Mouse (Mus musculus): ENCODE measurements around the gene Zcchc14. TPM values are rescaled to one million over a fixed set of nuclear protein-coding genes. Genes with fewer than 3 reads are reported as not detected.

Zcchc14 gene
- polyA plus RNA-seq, 1 experiment from 2014 or later: 16.4 TPM

GRCm38 (mm10) chr8:121593983-121594382 is 58.7 kb downstream of the Zcchc14 start:
- Histone ChIP-seq H3K27me3 (ENCODE audit: insufficient read depth, low read length) (no peaks in the 10 kb centered on the region), H3K4me2 (replicated peaks; ENCODE audit: low read depth, low read length) (no peak overlapping the region), H3K4me1 (ENCODE audit: insufficient read depth, low read length) (peaks cover 15% of the 10 kb centered on the region), H3K36me3 (ENCODE audit: insufficient read depth, low read length) (peaks cover 31% of the 10 kb centered on the region), H3K4me3 (ENCODE audit: low read length) (no peak overlapping the region), H3K27ac (ENCODE audit: low read length) (no peak overlapping the region), H3K9ac (replicated peaks; ENCODE audit: low read length) (no peak overlapping the region), H3K9me3 (ENCODE audit: low read length) (no peaks in the 10 kb centered on the region)
- 77% methylated on average over 9 of the region's 9 CpGs for WGBS
- ATAC-seq (ENCODE audit: low FRiP score, low TSS enrichment): no peak

- 89% methylated on average over 5 of the region's 5 CpGs for WGBS
- Histone ChIP-seq H3K9ac (replicated peaks; ENCODE audit: low read length) (no peak overlapping the region), H3K27ac (ENCODE audit: low read length) (no peak overlapping the region), H3K4me3 (ENCODE audit: low read length) (no peak overlapping the region), H3K4me1 (ENCODE audit: insufficient read depth, low read length) (peaks cover 15% of the 10 kb centered on the region), H3K4me2 (replicated peaks; ENCODE audit: low read depth, low read length) (no peak overlapping the region), H3K9me3 (ENCODE audit: low read length) (no peaks in the 10 kb centered on the region), H3K36me3 (ENCODE audit: insufficient read depth, low read length) (peaks cover 31% of the 10 kb centered on the region), H3K27me3 (ENCODE audit: insufficient read depth, low read length) (no peaks in the 10 kb centered on the region)
- no peak for ATAC-seq (ENCODE audit: low FRiP score, low TSS enrichment)
These were observed 59.4 kb downstream of the Zcchc14 start for GRCm38 (mm10) chr8:121593293-121593692.

- Histone ChIP-seq H3K4me1 (ENCODE audit: insufficient read depth, low read length) (peaks cover 15% of the 10 kb centered on the region), H3K4me3 (ENCODE audit: low read length) (peak overlapping the region; percentile 86), H3K36me3 (ENCODE audit: insufficient read depth, low read length) (peaks cover 17% of the 10 kb centered on the region), H3K27ac (ENCODE audit: low read length) (peak overlapping the region; percentile 32; the same call in 1 of the 2 replicates), H3K9me3 (ENCODE audit: low read length) (no peaks in the 10 kb centered on the region), H3K4me2 (replicated peaks; ENCODE audit: low read depth, low read length) (peak overlapping the region; percentile 71), H3K27me3 (ENCODE audit: insufficient read depth, low read length) (no peaks in the 10 kb centered on the region), H3K9ac (replicated peaks; ENCODE audit: low read length) (peak overlapping the region; percentile 85)
- ATAC-seq (ENCODE audit: low FRiP score, low TSS enrichment): peak; percentile 33; the same call in 1 of the 2 replicates
- 12% methylated on average over 20 of the region's 20 CpGs for WGBS
These were observed 61.3 kb downstream of the Zcchc14 start for GRCm38 (mm10) chr8:121591178-121592066.

- H3K27me3 ChIP-seq (ENCODE audit: insufficient read depth, low read length): no peaks in the 10 kb centered on the region
- H3K4me3 ChIP-seq (ENCODE audit: low read length): peak within 1 kb of the TSS; percentile 86
- H3K9ac ChIP-seq (replicated peaks; ENCODE audit: low read length): peak within 1 kb of the TSS; percentile 85
- H3K36me3 ChIP-seq (ENCODE audit: insufficient read depth, low read length): peaks cover 11% of the 10 kb centered on the region
- H3K4me2 ChIP-seq (replicated peaks; ENCODE audit: low read depth, low read length): peak within 1 kb of the TSS; percentile 71
- peaks cover 21% of the 10 kb centered on the region for H3K4me1 ChIP-seq (ENCODE audit: insufficient read depth, low read length)
- no peaks in the 10 kb centered on the region for H3K9me3 ChIP-seq (ENCODE audit: low read length)
- peak; percentile 86 for ATAC-seq (ENCODE audit: low FRiP score, low TSS enrichment)
- peak within 1 kb of the TSS; percentile 47; the same call in 1 of the 2 replicates for H3K27ac ChIP-seq (ENCODE audit: low read length)
- WGBS: under 1% methylated on average over 94 of the region's 94 CpGs
These were observed 62.2 kb downstream of the Zcchc14 start, which contains the start of gene Map1lc3b for GRCm38 (mm10) chr8:121590203-121591177. Gene Map1lc3b (plus strand): TSS chr8:121590361.

DNA sequence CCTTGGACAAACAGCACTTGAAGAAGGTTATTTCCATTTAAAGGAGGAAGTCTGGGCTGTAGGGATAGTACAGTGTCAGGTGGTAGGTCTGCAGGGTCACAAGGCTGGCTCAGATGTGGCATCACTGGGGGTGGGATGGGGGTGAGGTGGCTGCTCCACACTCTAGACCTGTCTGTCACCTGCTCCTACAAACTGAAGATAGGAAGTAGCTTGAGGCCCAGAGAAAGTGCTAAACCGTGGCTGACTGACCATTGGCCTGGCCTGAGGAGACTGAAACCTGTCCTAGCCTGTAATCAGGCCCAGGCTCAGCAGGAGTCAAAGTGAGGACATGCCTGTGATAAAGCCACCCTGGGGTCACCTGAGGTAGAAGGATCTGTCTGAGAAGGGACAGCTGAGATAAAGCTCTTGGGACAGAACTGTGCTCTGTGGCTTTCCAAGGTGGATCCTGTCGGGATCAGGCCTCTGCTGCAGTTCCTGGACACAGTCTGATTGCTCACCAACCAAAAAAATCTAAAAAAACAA is 63.4 kb downstream of the Zcchc14 start:
- ATAC-seq (ENCODE audit: low FRiP score, low TSS enrichment): no peak
- peak overlapping the region; percentile 71; the same call in 1 of the 2 replicates for H3K4me2 ChIP-seq (replicated peaks; ENCODE audit: low read depth, low read length)
- 42% methylated on average over 2 of the region's 2 CpGs for WGBS
- H3K4me1 ChIP-seq (ENCODE audit: insufficient read depth, low read length): peaks cover 26% of the 10 kb centered on the region
- H3K9ac ChIP-seq (replicated peaks; ENCODE audit: low read length): no peak overlapping the region; the same call in 1 of the 2 replicates
- no peaks in the 10 kb centered on the region for H3K27me3 ChIP-seq (ENCODE audit: insufficient read depth, low read length)
- H3K4me3 ChIP-seq (ENCODE audit: low read length): no peak overlapping the region
- H3K27ac ChIP-seq (ENCODE audit: low read length): no peak overlapping the region
- H3K36me3 ChIP-seq (ENCODE audit: insufficient read depth, low read length): peaks cover under 1% of the 10 kb centered on the region; the same call in 1 of the 2 replicates
- no peaks in the 10 kb centered on the region for H3K9me3 ChIP-seq (ENCODE audit: low read length)

DNA sequence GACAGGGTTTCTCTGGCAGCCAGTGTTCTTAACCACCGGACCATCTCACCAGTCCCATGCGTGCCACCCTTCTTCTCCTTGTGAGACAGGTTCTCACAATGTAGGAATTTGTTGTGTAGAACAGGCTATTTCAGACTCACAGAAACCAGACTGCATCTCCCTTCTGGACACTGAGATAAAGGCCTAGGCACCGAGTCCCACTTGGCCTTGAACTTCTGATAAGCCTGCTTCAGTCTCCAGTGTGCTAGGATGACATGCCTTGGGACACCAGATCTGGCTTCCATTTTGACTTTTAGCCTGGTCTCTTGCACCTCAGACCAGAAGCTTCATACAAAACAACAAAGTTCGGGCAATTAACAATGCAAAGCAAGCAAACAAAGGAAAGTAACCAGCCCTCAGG is 64.0 kb downstream of the Zcchc14 start:
- no peak for ATAC-seq (ENCODE audit: low FRiP score, low TSS enrichment)
- Histone ChIP-seq H3K4me3 (ENCODE audit: low read length) (no peak overlapping the region), H3K27ac (ENCODE audit: low read length) (no peak overlapping the region), H3K9me3 (ENCODE audit: low read length) (no peaks in the 10 kb centered on the region), H3K9ac (replicated peaks; ENCODE audit: low read length) (no peak overlapping the region), H3K4me1 (ENCODE audit: insufficient read depth, low read length) (peaks cover 26% of the 10 kb centered on the region), H3K36me3 (ENCODE audit: insufficient read depth, low read length) (no peaks in the 10 kb centered on the region), H3K27me3 (ENCODE audit: insufficient read depth, low read length) (no peaks in the 10 kb centered on the region), H3K4me2 (replicated peaks; ENCODE audit: low read depth, low read length) (no peak overlapping the region)
- 85% methylated on average over 4 of the region's 4 CpGs for WGBS

- Histone ChIP-seq H3K4me3 (ENCODE audit: low read length) (peak overlapping the region; percentile 67), H3K36me3 (ENCODE audit: insufficient read depth, low read length) (no peaks in the 10 kb centered on the region), H3K27me3 (ENCODE audit: insufficient read depth, low read length) (no peaks in the 10 kb centered on the region), H3K4me1 (ENCODE audit: insufficient read depth, low read length) (peaks cover 15% of the 10 kb centered on the region; the same call in 1 of the 2 replicates), H3K9ac (replicated peaks; ENCODE audit: low read length) (peak overlapping the region; percentile 77), H3K27ac (ENCODE audit: low read length) (0 out of 2 replicates have a peak overlapping the region, but pooled peaks have one; percentile 39), H3K4me2 (replicated peaks; ENCODE audit: low read depth, low read length) (peak overlapping the region; percentile 66), H3K9me3 (ENCODE audit: low read length) (no peaks in the 10 kb centered on the region)
- WGBS: 2% methylated on average over 47 of the region's 47 CpGs
- ATAC-seq (ENCODE audit: low FRiP score, low TSS enrichment): peak; percentile 95
These were observed 67.4 kb downstream of the Zcchc14 start for GRCm38 (mm10) chr8:121585159-121585825.

DNA sequence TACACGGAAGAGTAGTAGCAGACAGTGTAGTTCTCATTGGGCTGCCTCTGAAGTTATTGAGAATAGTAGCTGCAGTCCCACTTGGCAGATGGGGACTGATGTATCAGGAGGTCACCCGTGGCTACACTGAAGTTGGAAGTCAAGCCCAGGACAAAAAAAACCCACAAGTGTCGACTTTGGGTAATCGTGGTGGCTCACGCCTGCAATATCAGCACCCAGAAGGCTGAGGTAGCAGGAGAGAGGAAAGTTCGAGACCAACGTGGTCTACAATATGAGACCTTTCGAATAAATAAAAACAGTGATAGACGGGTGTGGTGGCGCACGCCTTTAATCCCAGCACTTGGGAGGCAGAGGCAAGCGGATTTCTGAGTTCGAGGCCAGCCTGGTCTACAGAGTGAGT is 68.0 kb downstream of the Zcchc14 start:
- peak overlapping the region; percentile 77 for H3K9ac ChIP-seq (replicated peaks; ENCODE audit: low read length)
- ATAC-seq (ENCODE audit: low FRiP score, low TSS enrichment): no peak
- H3K27ac ChIP-seq (ENCODE audit: low read length): no peak overlapping the region
- H3K27me3 ChIP-seq (ENCODE audit: insufficient read depth, low read length): no peaks in the 10 kb centered on the region
- peak overlapping the region; percentile 67 for H3K4me3 ChIP-seq (ENCODE audit: low read length)
- H3K4me1 ChIP-seq (ENCODE audit: insufficient read depth, low read length): peaks cover 13% of the 10 kb centered on the region; the same call in 1 of the 2 replicates
- 47% methylated on average over 13 of the region's 13 CpGs for WGBS
- H3K36me3 ChIP-seq (ENCODE audit: insufficient read depth, low read length): no peaks in the 10 kb centered on the region
- H3K9me3 ChIP-seq (ENCODE audit: low read length): no peaks in the 10 kb centered on the region
- peak overlapping the region; percentile 61 for H3K4me2 ChIP-seq (replicated peaks; ENCODE audit: low read depth, low read length)

DNA sequence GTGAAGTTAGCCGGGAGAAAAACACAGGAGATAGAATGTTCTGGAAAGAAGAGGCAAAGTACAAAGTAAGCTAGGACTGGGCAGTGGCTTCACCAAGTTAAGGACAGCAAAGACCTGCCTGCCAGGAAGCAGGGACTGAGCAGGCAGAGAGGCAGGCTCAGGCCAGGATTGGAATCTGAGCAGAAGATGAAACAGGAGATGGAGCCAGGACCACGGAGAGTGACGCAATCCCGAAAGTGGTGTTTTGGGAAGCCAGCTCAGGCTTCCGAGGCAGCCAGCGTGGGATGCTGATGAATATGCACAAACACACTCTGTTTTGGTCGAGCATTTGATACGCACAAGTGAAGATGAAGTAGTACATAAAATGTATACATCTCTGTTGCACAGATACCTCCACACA is 69.0 kb downstream of the Zcchc14 start:
- no peak for ATAC-seq (ENCODE audit: low FRiP score, low TSS enrichment)
- Histone ChIP-seq H3K27me3 (ENCODE audit: insufficient read depth, low read length) (no peaks in the 10 kb centered on the region), H3K36me3 (ENCODE audit: insufficient read depth, low read length) (no peaks in the 10 kb centered on the region), H3K4me3 (ENCODE audit: low read length) (no peak overlapping the region), H3K9ac (replicated peaks; ENCODE audit: low read length) (no peak overlapping the region), H3K9me3 (ENCODE audit: low read length) (no peaks in the 10 kb centered on the region), H3K27ac (ENCODE audit: low read length) (no peak overlapping the region), H3K4me2 (replicated peaks; ENCODE audit: low read depth, low read length) (no peak overlapping the region), H3K4me1 (ENCODE audit: insufficient read depth, low read length) (peaks cover 11% of the 10 kb centered on the region; the same call in 1 of the 2 replicates)
- 49% methylated on average over 8 of the region's 8 CpGs for WGBS
